Mouse (Mus musculus): ENCODE results near the gene Bicdl1. TPM values are rescaled to one million over a fixed set of nuclear protein-coding genes. Genes with fewer than 3 reads are reported as not detected.
"Not testable (repeated sequence)": the region's sequence is repeated elsewhere in the genome, so short reads cannot be mapped to it uniquely, and the experiment has no call there.

The Bicdl1 gene
- 0.39 and 1.7 TPM in 2 replicates for total RNA-seq (2015)
- total RNA-seq (2017) = 0.84 TPM in 1 of 2 replicates, not detected in the other

- peak; percentile 69 for ATAC-seq (replicated peaks; ENCODE audit: poor library complexity)
Observed at GRCm38 (mm10) chr5:115731001-115731731, at the start of gene Bicdl1. Gene Bicdl1, minus strand, starts transcription at chr5:115731621.

DNA sequence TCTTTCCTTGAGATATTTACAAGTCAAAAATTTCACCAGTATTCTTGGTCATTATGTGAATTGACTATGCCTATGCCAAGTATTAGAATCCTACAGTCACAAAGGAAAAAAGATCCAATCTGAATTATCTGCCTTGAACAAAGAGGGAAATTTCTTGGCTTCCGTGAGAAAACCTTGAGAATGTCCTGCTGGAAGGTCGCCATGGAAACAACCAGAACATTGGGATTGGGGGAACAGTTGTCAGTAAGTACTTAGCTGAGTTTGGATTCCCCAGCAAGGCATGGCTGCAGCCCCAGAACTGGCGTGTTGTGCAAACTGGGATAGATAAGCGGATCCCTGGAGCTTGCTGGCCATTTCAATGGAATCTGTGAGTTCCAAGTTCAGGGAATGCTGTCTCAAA lies 45.5 kb upstream of the Bicdl1 start:
- no peak for ATAC-seq (replicated peaks; ENCODE audit: poor library complexity)

DNA sequence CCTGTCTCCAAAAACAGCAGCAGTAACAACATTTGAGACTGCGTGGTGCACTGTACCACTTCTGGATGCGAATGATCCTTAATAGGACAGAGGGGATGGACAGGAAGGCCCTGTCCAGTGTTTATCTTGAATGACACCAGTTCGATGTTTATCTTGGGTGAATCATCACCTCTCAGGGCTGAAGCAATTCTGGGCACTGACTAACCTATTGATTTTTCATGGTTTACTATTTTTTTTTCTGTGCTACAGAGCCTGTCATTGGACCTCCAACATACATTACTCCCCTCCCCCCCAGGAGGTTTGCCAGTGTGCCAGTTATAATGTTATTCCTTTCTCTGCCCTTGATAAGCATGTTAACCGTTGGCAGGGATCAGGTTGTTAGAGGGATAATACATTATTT lies 43.9 kb upstream of the Bicdl1 start:
- ATAC-seq (replicated peaks; ENCODE audit: poor library complexity) = no peak

DNA sequence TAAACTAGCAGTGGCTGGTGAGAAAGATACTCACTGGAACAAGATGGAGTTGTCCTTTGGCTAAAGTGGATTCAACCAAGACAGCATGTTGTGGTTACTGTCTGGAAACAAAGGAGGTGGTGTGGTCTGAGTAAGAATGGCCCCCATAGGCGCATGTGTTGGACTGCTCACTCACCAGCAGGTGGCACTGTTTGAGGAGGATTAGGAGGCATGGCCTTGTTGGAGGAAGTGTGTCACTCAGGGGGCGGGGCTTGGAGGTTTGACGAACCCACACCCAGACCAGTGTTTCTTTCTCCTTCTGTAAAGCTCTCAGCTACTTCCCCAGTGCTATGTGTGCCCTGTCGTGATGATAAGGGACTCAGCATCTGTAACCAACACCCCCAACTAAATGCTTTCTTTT lies 38.6 kb upstream of the Bicdl1 start:
- ATAC-seq (replicated peaks; ENCODE audit: poor library complexity) = no peak

DNA sequence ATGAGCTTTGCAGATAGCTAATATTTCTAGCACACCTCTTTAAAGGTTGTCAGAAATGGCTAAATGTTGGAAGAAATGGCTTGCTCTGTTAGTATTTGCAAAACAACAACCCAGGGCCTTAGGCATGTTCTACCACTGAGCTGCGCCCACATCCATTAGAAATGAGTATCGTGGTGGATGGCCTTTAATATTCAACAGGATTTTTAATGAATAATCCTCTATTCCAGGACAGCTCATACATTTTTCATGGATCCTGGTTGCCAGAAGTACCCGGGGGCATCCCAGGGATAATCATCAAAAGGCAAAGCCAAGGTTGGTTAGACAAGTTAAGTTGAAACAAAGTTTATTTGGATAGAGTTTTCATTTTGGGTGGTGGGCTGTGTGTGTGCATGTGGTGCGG lies 37.7 kb upstream of the Bicdl1 start:
- ATAC-seq (replicated peaks; ENCODE audit: poor library complexity) = no peak

DNA sequence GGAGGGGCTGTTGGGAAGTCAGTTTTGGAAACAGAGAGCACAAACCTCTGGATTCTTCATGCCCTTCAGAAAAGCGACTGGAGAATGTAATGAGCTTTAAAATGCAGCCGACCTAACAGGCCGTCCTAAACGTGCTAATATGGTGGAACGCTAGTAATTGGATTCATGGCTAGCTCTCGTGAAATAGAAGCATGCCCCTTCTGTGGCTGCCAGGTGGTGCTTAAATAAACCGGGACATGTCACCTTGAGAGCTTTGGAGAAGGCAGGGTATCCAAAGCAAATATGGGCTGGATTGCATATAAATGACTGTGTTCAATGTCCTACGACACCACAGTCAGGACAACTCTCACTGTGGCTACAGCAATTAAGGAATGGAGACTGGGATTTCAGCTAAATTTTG lies 35.4 kb upstream of the Bicdl1 start:
- ATAC-seq (replicated peaks; ENCODE audit: poor library complexity) = no peak

GRCm38 (mm10) chr5:115763981-115764380 lies 32.6 kb upstream of the Bicdl1 start:
- ATAC-seq (replicated peaks; ENCODE audit: poor library complexity) = no peak

DNA sequence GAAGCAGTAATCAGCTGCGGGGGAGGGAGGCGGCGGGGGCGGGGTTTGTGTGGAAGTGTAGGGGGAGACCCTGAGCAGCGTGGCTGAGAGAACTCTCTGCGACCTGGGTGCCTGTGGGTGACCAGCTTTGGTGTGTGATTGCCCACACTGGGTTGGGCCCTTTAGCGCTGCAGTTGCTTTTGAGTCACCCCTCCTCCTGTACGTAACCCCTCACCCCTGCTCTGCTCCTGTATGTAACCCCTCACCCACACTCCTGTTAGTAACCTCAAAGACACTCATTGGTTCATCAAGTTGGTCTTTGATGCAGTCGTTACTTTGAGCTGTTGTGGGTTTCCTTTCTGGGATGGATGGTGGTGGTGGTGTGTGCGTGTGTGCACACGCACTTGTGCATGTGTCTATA lies 29.5 kb upstream of the Bicdl1 start:
- ATAC-seq (replicated peaks; ENCODE audit: poor library complexity) = no peak

- ATAC-seq (replicated peaks; ENCODE audit: poor library complexity) = no peak
Observed at GRCm38 (mm10) chr5:115758431-115759180, 27.2 kb upstream of the Bicdl1 start.

DNA sequence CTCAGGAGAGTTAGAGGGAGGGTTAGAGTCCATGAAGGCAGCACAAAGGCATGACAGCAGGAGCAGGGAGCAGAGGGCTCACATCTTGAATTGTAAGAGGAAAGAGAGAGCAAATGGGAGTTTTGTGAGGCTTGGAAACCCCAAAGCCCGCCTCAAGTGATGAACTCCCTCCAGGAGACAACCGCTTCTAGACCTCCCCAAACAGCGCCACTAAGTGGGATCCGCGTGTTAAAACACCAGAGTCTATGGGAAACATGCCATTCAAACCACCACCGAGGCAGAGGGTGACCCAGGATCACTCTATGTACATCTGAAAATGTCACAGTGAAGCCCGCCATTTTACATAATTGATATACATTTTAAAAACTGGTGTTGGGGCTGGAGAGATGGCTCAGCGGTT lies 26.1 kb upstream of the Bicdl1 start:
- no peak for ATAC-seq (replicated peaks; ENCODE audit: poor library complexity)

DNA sequence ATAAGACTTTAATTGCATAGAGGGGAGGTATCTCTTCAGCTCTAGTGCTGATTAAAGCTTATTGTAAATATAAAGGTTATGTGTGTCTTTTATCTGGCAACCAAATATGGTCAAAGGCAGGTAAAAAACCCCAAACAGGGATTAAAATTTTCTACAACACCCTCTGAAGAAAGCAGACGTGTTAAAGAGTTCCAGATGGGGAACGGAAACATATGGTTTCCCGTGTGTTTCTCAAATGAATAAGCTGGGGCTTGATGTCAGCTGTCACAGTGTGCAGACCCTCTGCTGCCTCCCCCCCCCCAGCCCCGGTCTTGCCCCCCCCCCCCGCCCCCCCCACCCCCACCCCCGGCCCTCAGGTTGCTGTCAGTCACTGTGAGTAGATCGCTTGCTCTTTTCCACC lies 24.1 kb upstream of the Bicdl1 start:
- no peak for ATAC-seq (replicated peaks; ENCODE audit: poor library complexity)

DNA sequence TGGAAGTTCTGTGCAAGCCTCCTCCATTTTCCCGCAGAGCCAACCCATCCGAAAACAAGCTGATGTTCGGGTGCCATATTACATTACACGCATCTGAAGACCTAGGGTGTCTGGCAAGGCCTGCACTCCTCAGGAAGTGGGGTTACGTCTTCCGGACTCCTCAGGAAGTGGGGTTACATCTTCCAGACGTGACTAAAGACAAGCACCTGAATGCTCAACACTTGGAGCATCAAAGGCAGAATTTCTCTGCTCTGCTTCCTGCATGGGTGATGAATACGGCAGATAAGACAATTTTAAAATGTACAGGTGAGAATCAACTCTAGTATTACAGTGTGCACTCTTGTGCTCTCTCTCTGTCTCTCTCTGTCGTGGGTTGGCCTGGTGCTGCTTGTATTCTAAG lies 23.4 kb upstream of the Bicdl1 start:
- no peak for ATAC-seq (replicated peaks; ENCODE audit: poor library complexity)

GRCm38 (mm10) chr5:115752883-115753282 lies 21.5 kb upstream of the Bicdl1 start:
- no peak for ATAC-seq (replicated peaks; ENCODE audit: poor library complexity)

DNA sequence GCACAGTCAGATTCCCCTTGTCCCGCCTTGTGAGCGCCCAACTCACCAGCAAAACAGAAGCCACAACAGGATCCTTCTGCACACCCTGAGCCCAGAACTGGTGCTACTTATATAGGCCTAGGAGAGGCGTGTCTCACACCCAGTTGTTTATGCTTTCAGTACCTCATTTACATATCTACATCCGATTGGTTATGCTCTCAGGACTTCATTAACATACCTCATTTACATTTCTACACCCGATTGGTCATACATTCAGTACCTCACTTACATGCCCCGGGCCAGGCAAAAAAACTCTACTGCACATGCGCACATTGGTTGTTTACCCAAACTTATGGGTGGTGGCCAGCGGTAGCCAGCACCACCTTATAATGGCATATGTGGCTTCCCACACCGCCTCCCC lies 20.5 kb upstream of the Bicdl1 start:
- not testable (repeated sequence) for ATAC-seq (replicated peaks; ENCODE audit: poor library complexity)

DNA sequence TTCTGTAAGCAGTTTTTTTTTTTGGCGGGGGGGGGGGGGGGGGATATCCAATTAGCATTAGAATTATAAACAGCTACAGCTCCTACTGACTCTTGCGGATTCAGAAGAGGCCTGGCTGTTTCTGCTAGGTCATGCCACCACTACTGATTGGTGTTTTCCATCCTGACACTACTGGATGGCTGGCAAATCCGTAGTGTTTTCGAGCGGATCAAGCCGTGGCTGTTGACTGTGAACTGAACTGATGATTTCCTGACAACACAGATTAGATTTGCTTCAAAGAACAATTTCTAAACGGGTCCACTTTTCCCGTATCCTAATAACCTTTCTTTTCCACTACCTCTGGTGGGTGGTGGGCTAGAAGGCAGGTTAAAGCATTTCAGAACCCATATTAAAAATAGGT lies 16.9 kb upstream of the Bicdl1 start:
- no peak for ATAC-seq (replicated peaks; ENCODE audit: poor library complexity)

DNA sequence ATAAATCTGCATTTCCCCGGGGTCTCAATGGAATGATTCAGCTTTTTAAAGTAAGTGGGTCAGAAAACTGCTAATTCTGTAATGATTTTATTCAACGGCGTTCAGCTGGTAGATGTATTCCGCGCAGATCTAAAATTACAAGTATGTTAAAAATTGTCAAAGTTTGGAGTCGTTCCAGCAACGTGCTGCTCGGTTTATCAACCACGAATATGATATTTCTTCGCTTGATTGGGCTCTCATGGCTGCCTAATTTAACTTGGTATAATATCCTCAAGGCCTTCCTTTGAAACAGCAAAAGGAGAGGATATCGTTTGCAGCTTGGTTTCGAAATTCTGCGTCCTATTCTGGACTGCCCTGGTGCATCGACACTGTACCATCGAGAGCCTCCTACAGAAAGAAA lies 13.9 kb upstream of the Bicdl1 start:
- ATAC-seq (replicated peaks; ENCODE audit: poor library complexity) = no peak

GRCm38 (mm10) chr5:115738032-115738431 lies 6.6 kb upstream of the Bicdl1 start:
- ATAC-seq (replicated peaks; ENCODE audit: poor library complexity) = no peak

GRCm38 (mm10) chr5:115734570-115734969 lies 3.1 kb upstream of the Bicdl1 start:
- ATAC-seq (replicated peaks; ENCODE audit: poor library complexity) = no peak

DNA sequence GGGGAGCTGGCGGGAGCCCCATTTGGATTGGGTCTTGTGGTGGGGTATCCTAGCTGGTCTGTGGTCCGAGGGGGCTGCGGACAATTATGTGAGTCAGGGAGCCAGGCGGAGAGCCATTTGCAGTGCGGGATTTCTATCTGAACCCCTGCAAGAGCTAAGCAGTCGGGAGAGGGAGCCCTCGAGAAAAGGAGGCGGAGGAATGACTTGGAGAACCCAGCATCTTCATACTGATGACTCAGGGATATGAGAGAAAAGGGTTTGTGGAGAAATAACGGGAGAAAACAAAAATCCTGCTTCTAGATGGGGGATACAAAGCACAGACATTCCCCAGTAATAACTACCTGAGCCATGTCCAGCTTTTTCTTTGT lies 1.4 kb upstream of the Bicdl1 start:
- ATAC-seq (replicated peaks; ENCODE audit: poor library complexity) = peak; percentile 59

DNA sequence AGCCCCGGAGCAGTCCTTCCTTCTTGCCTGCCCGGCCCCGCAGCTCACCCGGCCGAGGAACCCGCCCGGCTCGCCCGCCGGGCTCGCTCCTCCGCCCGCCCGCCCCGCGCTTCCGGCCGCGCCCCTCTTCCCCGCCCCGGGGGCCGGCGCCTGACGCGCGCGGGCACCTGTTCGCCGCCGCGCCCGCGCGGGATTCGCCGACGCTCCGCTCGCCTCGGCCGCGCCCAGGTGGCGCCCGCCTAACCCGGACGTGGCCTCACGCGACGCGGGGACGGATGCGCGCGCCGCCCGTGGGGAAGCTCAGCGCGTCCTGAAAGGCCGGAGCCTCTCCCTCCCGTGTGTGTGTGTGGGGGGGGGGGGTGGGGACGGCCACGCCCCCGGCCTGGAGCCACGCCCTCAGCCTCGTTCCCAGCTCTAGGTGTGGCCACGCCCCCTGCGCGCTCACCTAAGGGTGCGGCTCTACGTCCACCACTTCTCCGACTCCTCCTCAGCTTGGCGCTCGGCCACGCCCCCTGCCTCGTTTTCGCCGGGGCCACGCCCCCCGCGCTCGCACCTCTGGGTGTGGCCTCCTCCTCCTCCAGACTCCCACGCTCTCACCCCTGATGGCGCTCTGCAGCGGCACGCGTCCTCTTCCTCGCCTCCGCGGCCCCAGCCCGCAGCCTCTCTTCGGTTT lies 891 bp upstream of the Bicdl1 start:
- peak; percentile 93 for ATAC-seq (replicated peaks; ENCODE audit: poor library complexity)

GRCm38 (mm10) chr5:115731732-115732175 lies 333 bp upstream of the Bicdl1 start:
- no peak for ATAC-seq (replicated peaks; ENCODE audit: poor library complexity)

DNA sequence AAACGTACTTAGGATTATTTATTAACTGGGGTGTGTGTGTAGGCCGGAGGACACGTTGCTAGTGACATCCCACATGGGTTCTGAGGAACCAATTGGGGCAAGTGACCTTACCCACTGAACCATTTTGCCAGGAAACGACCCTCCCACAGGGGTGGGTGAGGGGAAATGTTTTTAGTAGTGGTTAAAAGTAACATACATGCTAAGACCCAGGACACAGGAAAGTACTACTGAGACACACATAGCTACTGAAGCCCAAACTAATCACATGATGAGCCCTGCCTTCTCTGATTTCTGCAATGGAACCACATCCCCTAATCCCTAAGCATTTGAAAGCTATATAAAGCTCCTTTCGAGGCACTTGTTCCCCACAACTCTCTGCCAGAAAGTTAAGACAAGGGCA lies 1.1 kb downstream of the Bicdl1 start:
- no peak for ATAC-seq (replicated peaks; ENCODE audit: poor library complexity)

All from megakaryocyte progenitor cell, adult 5-6 weeks (primary cell).